Mouse (Mus musculus): Measurements from ENCODE around the gene Knop1. TPM values are rescaled to one million over a fixed set of nuclear protein-coding genes. Genes with fewer than 3 reads are reported as not detected.

Gene Knop1
- total and polyA plus RNA-seq, 3 experiments = 28.1 to 60.9 (median 35.0) TPM

DNA sequence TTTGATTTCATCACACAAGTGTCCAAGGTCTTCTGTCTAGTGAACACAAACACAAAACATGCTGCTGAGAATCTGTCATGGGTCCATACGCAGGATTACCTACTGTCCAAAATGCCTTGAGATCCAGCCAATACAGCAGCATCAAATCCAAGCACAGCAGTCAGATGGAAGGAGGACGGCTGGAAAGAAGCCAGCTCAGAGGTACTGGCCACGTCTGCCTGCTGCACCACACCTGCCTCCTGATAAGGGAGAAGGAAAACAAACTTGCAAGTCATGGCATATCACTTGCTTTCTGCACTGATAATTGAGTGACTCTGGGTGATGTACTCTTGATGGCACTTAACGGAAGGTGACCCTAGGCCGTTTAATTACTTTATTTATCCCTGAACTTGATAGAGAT is 10.9 kb downstream of the Knop1 start:
- no peaks in the 10 kb centered on the region for H3K9me3 ChIP-seq (replicated peaks; ENCODE audit: low read length)
- H3K9ac ChIP-seq (ENCODE audit: insufficient read depth, low read depth) = no peak overlapping the region
- no peaks in the 10 kb centered on the region for H3K27me3 ChIP-seq (replicated peaks)
- dilution Hi-C loops (cut with MboI; ENCODE audit: extremely low pct_ligation_motif_present, extremely low pct_unique_long_range_greater_than_20kb, low sequenced_read_pairs) (no loop called here), in situ Hi-C loops (cut with MboI; ENCODE audit: low pct_ligation_motif_present, low pct_unique_long_range_greater_than_20kb, low sequenced_read_pairs) (no loop called here)
- no peak for DNase-seq (ENCODE audit: extremely low read depth)
- H3K79me2 ChIP-seq (replicated peaks; ENCODE audit: control insufficient read depth, extremely low read depth, insufficient read depth, poor library complexity, severe bottlenecking) = no peaks in the 10 kb centered on the region; the same call in 1 of the 2 replicates
- TF ChIP-seq MAZ (IDR thresholded peaks at IDR 0.05; ENCODE audit: low read depth, low read length) (no peak), GABPA (IDR thresholded peaks at IDR 0.05; ENCODE audit: insufficient replicate concordance, low read depth, low read length) (no peak), ZMIZ1 (IDR thresholded peaks at IDR 0.05; ENCODE audit: low read depth, low read length) (no peak), USF1 (IDR thresholded peaks at IDR 0.05; ENCODE audit: low read depth, low read length) (no peak), CTCF (conservative IDR thresholded peaks at IDR 0.05 in 1 of 2, IDR thresholded peaks at IDR 0.05 in 1 of 2; ENCODE audit: low read depth in 2 of 2, low read length in 2 of 2) (no peak), KAT2A (IDR thresholded peaks at IDR 0.05; ENCODE audit: insufficient replicate concordance, low read length) (no peak), MAFK (IDR thresholded peaks at IDR 0.05; ENCODE audit: insufficient replicate concordance, low read length) (no peak), MXI1 (IDR thresholded peaks at IDR 0.05; ENCODE audit: low read depth, low read length) (no peak), ZKSCAN1 (IDR thresholded peaks at IDR 0.05; ENCODE audit: borderline replicate concordance, low read depth, low read length) (no peak), RAD21 (IDR thresholded peaks at IDR 0.05; ENCODE audit: low read depth, low read length) (no peak)
- H3K4me3 ChIP-seq (replicated peaks in 1 of 3; ENCODE audit: low read depth in 2 of 3, low read length in 2 of 3, poor library complexity in 1 of 3) = no peak overlapping the region
- peaks cover 89 to 99% of the 10 kb centered on the region in 2 experiments for H3K36me3 ChIP-seq (replicated peaks in 1 of 2; ENCODE audit: control insufficient read depth in 1 of 2, insufficient read depth in 1 of 2, low read length in 1 of 2)
- H3K4me2 ChIP-seq (ENCODE audit: insufficient read depth, low read depth, poor library complexity, severe bottlenecking) = no peak overlapping the region
- H3K4me1 ChIP-seq (ENCODE audit: control insufficient read depth in 1 of 2, insufficient read depth in 2 of 2) = peaks cover 0 to 19% of the 10 kb centered on the region in 2 experiments; a peak in 2 of 4 replicates
- H3K27ac ChIP-seq (ENCODE audit: insufficient read depth, low read depth) = no peak overlapping the region

DNA sequence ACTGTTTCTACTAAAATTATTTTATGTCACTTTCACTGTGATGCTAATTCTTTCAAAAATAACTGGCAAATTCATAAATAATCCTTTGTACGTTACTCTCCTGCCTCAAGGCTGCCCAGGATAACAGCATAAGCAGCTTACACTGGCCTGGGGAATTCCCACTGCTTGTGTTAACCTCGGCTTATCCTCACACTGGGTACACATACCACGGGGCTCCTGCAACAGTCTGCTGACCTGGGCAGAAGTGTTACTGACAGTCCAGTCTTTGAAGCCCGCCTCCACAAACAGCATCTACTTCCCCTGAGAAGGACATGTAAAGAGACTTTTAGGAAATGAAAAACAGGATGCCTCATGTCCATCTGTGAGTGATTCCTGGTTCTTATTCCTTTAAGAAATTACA is 13.1 kb downstream of the Knop1 start:
- no peak overlapping the region for H3K27ac ChIP-seq (ENCODE audit: insufficient read depth, low read depth)
- dilution Hi-C loops (cut with MboI; ENCODE audit: extremely low pct_ligation_motif_present, extremely low pct_unique_long_range_greater_than_20kb, low sequenced_read_pairs) = no loop called here

More for the DNA sequence above, 13.1 kb downstream of the Knop1 start:
- TF ChIP-seq ZKSCAN1 (IDR thresholded peaks at IDR 0.05; ENCODE audit: borderline replicate concordance, low read depth, low read length) (no peak), SIN3A (IDR thresholded peaks at IDR 0.05; ENCODE audit: low read length) (no peak), NRF1 (IDR thresholded peaks at IDR 0.05; ENCODE audit: low read depth, low read length) (no peak), MYC (IDR thresholded peaks at IDR 0.05; ENCODE audit: low read depth, low read length) (no peak), TBP (conservative IDR thresholded peaks at IDR 0.05; ENCODE audit: low read depth, low read length) (no peak), USF1 (IDR thresholded peaks at IDR 0.05; ENCODE audit: low read depth, low read length) (no peak), POLR2A (IDR thresholded peaks at IDR 0.05; ENCODE audit: low read depth, low read length) (no peak), IRF4 (IDR thresholded peaks at IDR 0.05; ENCODE audit: low read depth, low read length) (no peak), SMC3 (IDR thresholded peaks at IDR 0.05; ENCODE audit: low read depth, low read length) (no peak), MAFK (IDR thresholded peaks at IDR 0.05; ENCODE audit: insufficient replicate concordance, low read length) (no peak), RAD21 (IDR thresholded peaks at IDR 0.05; ENCODE audit: low read depth, low read length) (no peak), CTCF (conservative IDR thresholded peaks at IDR 0.05 in 1 of 2, IDR thresholded peaks at IDR 0.05 in 1 of 2; ENCODE audit: low read depth in 2 of 2, low read length in 2 of 2) (no peak), KAT2A (IDR thresholded peaks at IDR 0.05; ENCODE audit: insufficient replicate concordance, low read length) (no peak), ELF1 (IDR thresholded peaks at IDR 0.05; ENCODE audit: low read depth, low read length) (no peak), JUND (conservative IDR thresholded peaks at IDR 0.05; ENCODE audit: low read depth, low read length) (no peak), E2F4 (IDR thresholded peaks at IDR 0.05; ENCODE audit: insufficient replicate concordance, low read depth, low read length) (no peak), ZNF384 (IDR thresholded peaks at IDR 0.05; ENCODE audit: low read depth, low read length) (no peak)
- H3K4me3 ChIP-seq (replicated peaks in 1 of 3; ENCODE audit: low read depth in 2 of 3, low read length in 2 of 3, poor library complexity in 1 of 3) = no peak overlapping the region
- DNase-seq (ENCODE audit: extremely low read depth) = no peak
- H3K9me3 ChIP-seq (replicated peaks; ENCODE audit: low read length) = no peaks in the 10 kb centered on the region
- H3K9ac ChIP-seq (ENCODE audit: insufficient read depth, low read depth) = no peak overlapping the region
- H3K27me3 ChIP-seq (replicated peaks) = no peaks in the 10 kb centered on the region
- H3K4me2 ChIP-seq (ENCODE audit: insufficient read depth, low read depth, poor library complexity, severe bottlenecking) = no peak overlapping the region
- no peaks in the 10 kb centered on the region for H3K79me2 ChIP-seq (replicated peaks; ENCODE audit: control insufficient read depth, extremely low read depth, insufficient read depth, poor library complexity, severe bottlenecking)
- peaks cover 82 to 99% of the 10 kb centered on the region in 2 experiments for H3K36me3 ChIP-seq (replicated peaks in 1 of 2; ENCODE audit: control insufficient read depth in 1 of 2, insufficient read depth in 1 of 2, low read length in 1 of 2)
- peaks cover 0 to 12% of the 10 kb centered on the region in 2 experiments; a peak in 2 of 4 replicates for H3K4me1 ChIP-seq (ENCODE audit: control insufficient read depth in 1 of 2, insufficient read depth in 2 of 2)
- in situ Hi-C loops (cut with MboI; ENCODE audit: low pct_ligation_motif_present, low pct_unique_long_range_greater_than_20kb, low sequenced_read_pairs) = no loop called here
